Mouse (Mus musculus): Measurements from ENCODE around the gene Ryr2. TPM values are rescaled to one million over a fixed set of nuclear protein-coding genes. Genes with fewer than 3 reads are reported as not detected.
A peak's percentile ranks its signal among the peaks of the same experiment; 100 is the strongest.

The Ryr2 gene
- total RNA-seq, 2 experiments from 2014 or later, result 887 to 1,008 TPM

- no peak for DNase-seq
Measured at GRCm38 (mm10) chr13:12036834-12037233, 69.9 kb downstream of the Ryr2 start.

GRCm38 (mm10) chr13:12033914-12034313 lies 72.8 kb downstream of the Ryr2 start:
- DNase-seq, result no peak

GRCm38 (mm10) chr13:12033272-12033671 lies 73.5 kb downstream of the Ryr2 start:
- DNase-seq, result peak in 1 of 2 experiments; percentile 28

GRCm38 (mm10) chr13:12029841-12030240 lies 76.9 kb downstream of the Ryr2 start:
- DNase-seq, result no peak

GRCm38 (mm10) chr13:12029326-12029725 lies 77.4 kb downstream of the Ryr2 start:
- no peak for DNase-seq

- no peak for DNase-seq
Measured at GRCm38 (mm10) chr13:12018046-12018445, 88.7 kb downstream of the Ryr2 start.

GRCm38 (mm10) chr13:12013986-12014385 lies 92.8 kb downstream of the Ryr2 start:
- no peak for DNase-seq

GRCm38 (mm10) chr13:12008995-12009689 lies 97.6 kb downstream of the Ryr2 start:
- no peak for DNase-seq

- DNase-seq, result no peak
Measured at GRCm38 (mm10) chr13:12007579-12007978, 99.2 kb downstream of the Ryr2 start.

GRCm38 (mm10) chr13:12001891-12002294 lies 104.9 kb downstream of the Ryr2 start:
- peak; percentile 41 to 46 for DNase-seq

GRCm38 (mm10) chr13:11999851-12000250 lies 106.9 kb downstream of the Ryr2 start:
- DNase-seq, result no peak

GRCm38 (mm10) chr13:11997366-11997765 lies 109.4 kb downstream of the Ryr2 start:
- DNase-seq, result no peak

- DNase-seq, result no peak
Measured at GRCm38 (mm10) chr13:11987556-11987955, 119.2 kb downstream of the Ryr2 start.

- DNase-seq, result no peak
Measured at GRCm38 (mm10) chr13:11985056-11985455, 121.7 kb downstream of the Ryr2 start.

- no peak for DNase-seq
Measured at GRCm38 (mm10) chr13:11978997-11979396, 127.7 kb downstream of the Ryr2 start.

- DNase-seq, result no peak
Measured at GRCm38 (mm10) chr13:11978359-11978758, 128.4 kb downstream of the Ryr2 start.

GRCm38 (mm10) chr13:11977606-11978005 lies 129.1 kb downstream of the Ryr2 start:
- DNase-seq, result peak in 1 of 2 experiments; percentile 20

GRCm38 (mm10) chr13:11964391-11964790 lies 142.4 kb downstream of the Ryr2 start:
- DNase-seq, result no peak

- no peak for DNase-seq
Measured at GRCm38 (mm10) chr13:11959488-11960174, 147.1 kb downstream of the Ryr2 start.

GRCm38 (mm10) chr13:11958854-11959253 lies 147.9 kb downstream of the Ryr2 start:
- no peak for DNase-seq

GRCm38 (mm10) chr13:11958271-11958670 lies 148.5 kb downstream of the Ryr2 start:
- DNase-seq, result no peak

- no peak for DNase-seq
Measured at GRCm38 (mm10) chr13:11951951-11952350, 154.8 kb downstream of the Ryr2 start.

- no peak for DNase-seq
Measured at GRCm38 (mm10) chr13:11945740-11946139, 161.0 kb downstream of the Ryr2 start.

- no peak for DNase-seq
Measured at GRCm38 (mm10) chr13:11941724-11942123, 165.0 kb downstream of the Ryr2 start.
